Mouse (Mus musculus) liver, adult 2 months (tissue): ENCODE results near the gene Cep295nl.

Experiments
- CTCF ChIP-seq: fragments of 200-500 bp; IDR thresholded peaks from 2 replicates; pipeline ENCODE4 v1.5.1; 2011; ENCODE audit warnings: low read depth, low read length, control low read depth
- POLR2A ChIP-seq: fragments of 200-500 bp; IDR thresholded peaks from 2 replicates; pipeline ENCODE4 v1.6.1; 2011; ENCODE audit warnings: low read length, control low read depth; ENCODE audit not compliant: insufficient read depth; ENCODE audit errors: extremely low read depth

- TF ChIP-seq CTCF (no peak), POLR2A (no peak)
Measured at GRCm38 (mm10) chr11:118366108-118366507, 23.8 kb upstream of the Cep295nl start.
